Mouse (Mus musculus) hindbrain, embryonic 14.5 days (tissue): Measurements from ENCODE around the gene Pomc. TPM values are rescaled to one million over a fixed set of nuclear protein-coding genes. Genes with fewer than 3 reads are reported as not detected.
A peak's percentile ranks its signal among the peaks of the same experiment; 100 is the strongest.

Source experiments
- ATAC-seq: fragments of 200-750 bp; cut with Nextera tagmentation; 2 replicates; pipeline ENCODE4 v1.8.0; 2017; ENCODE audit warnings: moderate number of reproducible peaks, mild to moderate bottlenecking, moderate TSS enrichment, moderate library complexity; ENCODE audit not compliant: low FRiP score
- DNase-seq: peaks from one replicate; pipeline ENCODE4 v3.0.0-alpha.2; 2015; ENCODE audit warnings: low spot score
- H3K27ac ChIP-seq: fragments of 300-500 bp; sonication (generic); 2 replicates; pipeline ENCODE4 v1.5.1; 2014; ENCODE audit warnings: mild to moderate bottlenecking, moderate library complexity
- H3K27me3 ChIP-seq: fragments of 300-500 bp; sonication (generic); 2 replicates; pipeline ENCODE4 v1.6.1; 2014; ENCODE audit warnings: mild to moderate bottlenecking, low read length, mixed read lengths; ENCODE audit not compliant: control insufficient read depth, insufficient read depth
- H3K36me3 ChIP-seq: fragments of 300-500 bp; sonication (generic); replicated peaks from 2 replicates; pipeline ENCODE4 v1.6.1; 2014; ENCODE audit not compliant: control insufficient read depth, insufficient read depth
- H3K4me1 ChIP-seq: fragments of 300-500 bp; sonication (generic); replicated peaks from 2 replicates; pipeline ENCODE4 v1.6.1; 2014; ENCODE audit warnings: antibody characterized with exemption, low read length, mixed read lengths; ENCODE audit not compliant: control insufficient read depth, insufficient read depth
- H3K4me2 ChIP-seq: fragments of 300-500 bp; sonication (generic); replicated peaks from 2 replicates; pipeline ENCODE4 v1.6.1; 2014; ENCODE audit warnings: mild to moderate bottlenecking, moderate library complexity
- H3K4me3 ChIP-seq: fragments of 300-500 bp; sonication (generic); replicated peaks from 2 replicates; pipeline ENCODE4 v1.5.1; 2014; ENCODE audit warnings: mild to moderate bottlenecking, low read length
- H3K9ac ChIP-seq: fragments of 300-500 bp; sonication (generic); 2 replicates; pipeline ENCODE4 v1.6.1; 2014
- H3K9me3 ChIP-seq: fragments of 300-500 bp; sonication (generic); 2 replicates; pipeline ENCODE4 v1.6.1; 2016; ENCODE audit warnings: low read length; ENCODE audit not compliant: control insufficient read depth
- WGBS: fragments of 180-500 bp; shearing (Covaris S2); extraction: QIAGEN DNeasy Blood & Tissue Kit; methylation state at CpG from one replicate; pipeline ENCODE4 v1.1.7; 2014; 5-methylcytosine and 5-hydroxymethylcytosine counted together
- polyA plus RNA-seq: library from polyadenylated mRNA; unstranded; fragments of >200 nt; fragmentation: Nextera tagmentation; extraction: Ambion mirVana; gene quantifications from 2 replicates; pipeline ENCODE4 v1.2.1, GENCODE M21; 2014

The Pomc gene
- polyA plus RNA-seq, 1 experiment from 2014 or later = 3.9 TPM

DNA sequence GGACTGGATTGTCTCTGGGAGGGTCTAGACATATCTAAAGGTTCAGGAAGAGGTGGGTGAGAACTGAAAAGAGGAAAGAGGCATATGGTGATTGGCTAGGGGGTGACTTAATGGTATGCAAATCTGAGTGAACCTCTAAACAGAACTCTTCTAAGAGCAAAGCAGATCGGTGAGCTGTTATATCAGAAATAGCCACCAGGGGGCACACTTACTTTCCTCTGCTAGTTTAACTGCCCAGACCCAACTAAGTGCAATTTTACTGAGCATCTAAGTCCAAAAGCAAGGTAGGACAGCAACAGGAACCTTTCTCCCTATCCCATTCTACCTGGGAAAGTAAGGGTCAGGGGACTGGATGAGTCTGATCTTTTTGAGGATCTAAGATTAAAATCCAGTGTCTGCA is 29.0 kb downstream of the Pomc start:
- Histone ChIP-seq H3K27ac (no peak overlapping the region), H3K9ac (no peak overlapping the region), H3K27me3 (no peaks in the 10 kb centered on the region), H3K36me3 (peaks cover 34% of the 10 kb centered on the region), H3K4me1 (peaks cover 18% of the 10 kb centered on the region; the same call in 1 of the 2 replicates), H3K9me3 (no peaks in the 10 kb centered on the region), H3K4me3 (no peak overlapping the region), H3K4me2 (no peak overlapping the region)
- ATAC-seq (no peak), DNase-seq (peak; percentile 94)
- WGBS = 0% methylated on average over 1 of the region's 1 CpGs

GRCm38 (mm10) chr12:3984446-3984845 is 29.7 kb downstream of the Pomc start:
- peaks cover 32% of the 10 kb centered on the region for H3K36me3 ChIP-seq
- ATAC-seq = no peak
- H3K4me1 ChIP-seq = peaks cover 18% of the 10 kb centered on the region; the same call in 1 of the 2 replicates
- 90% methylated on average over 9 of the region's 9 CpGs for WGBS
- no peak overlapping the region for H3K9ac ChIP-seq
- no peak overlapping the region for H3K4me2 ChIP-seq
- H3K4me3 ChIP-seq = no peak overlapping the region
- H3K9me3 ChIP-seq = no peaks in the 10 kb centered on the region
- no peak for DNase-seq
- H3K27ac ChIP-seq = no peak overlapping the region
- no peaks in the 10 kb centered on the region for H3K27me3 ChIP-seq

GRCm38 (mm10) chr12:3989943-3990342 is 35.2 kb downstream of the Pomc start:
- H3K9me3 ChIP-seq = no peaks in the 10 kb centered on the region
- no peak overlapping the region for H3K4me2 ChIP-seq
- H3K27ac ChIP-seq = no peak overlapping the region
- H3K36me3 ChIP-seq = peaks cover 27% of the 10 kb centered on the region
- 24% methylated on average over 2 of the region's 2 CpGs for WGBS
- H3K9ac ChIP-seq = no peak overlapping the region
- ATAC-seq (no peak), DNase-seq (no peak)
- no peaks in the 10 kb centered on the region for H3K4me1 ChIP-seq
- H3K4me3 ChIP-seq = no peak overlapping the region
- no peaks in the 10 kb centered on the region for H3K27me3 ChIP-seq

DNA sequence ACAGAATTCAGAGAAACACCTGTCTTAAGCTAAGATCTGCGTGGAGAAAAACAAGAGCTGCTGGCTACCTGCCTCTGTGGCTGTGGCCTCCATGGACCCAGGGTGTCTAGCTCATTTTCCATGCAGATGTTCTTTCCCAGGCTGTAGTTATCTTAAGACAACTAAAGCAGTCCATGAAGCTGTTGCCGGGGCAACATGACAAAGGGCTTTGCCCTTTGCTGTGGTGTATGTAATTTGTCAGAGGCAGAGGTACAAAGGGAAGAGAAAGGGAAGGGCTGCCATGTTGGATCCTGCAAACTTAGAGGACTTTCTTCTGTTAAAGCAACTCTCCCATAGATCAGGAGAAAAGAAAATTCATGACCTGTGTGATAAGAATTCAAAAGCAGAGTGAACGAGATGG is 36.3 kb downstream of the Pomc start:
- no peaks in the 10 kb centered on the region for H3K4me1 ChIP-seq
- DNase-seq (no peak), ATAC-seq (no peak)
- no peaks in the 10 kb centered on the region for H3K9me3 ChIP-seq
- H3K4me2 ChIP-seq = no peak overlapping the region
- WGBS = 42% methylated on average over 3 of the region's 3 CpGs
- no peak overlapping the region for H3K4me3 ChIP-seq
- H3K27ac ChIP-seq = no peak overlapping the region
- no peaks in the 10 kb centered on the region for H3K27me3 ChIP-seq
- peaks cover 25% of the 10 kb centered on the region for H3K36me3 ChIP-seq
- H3K9ac ChIP-seq = no peak overlapping the region

DNA sequence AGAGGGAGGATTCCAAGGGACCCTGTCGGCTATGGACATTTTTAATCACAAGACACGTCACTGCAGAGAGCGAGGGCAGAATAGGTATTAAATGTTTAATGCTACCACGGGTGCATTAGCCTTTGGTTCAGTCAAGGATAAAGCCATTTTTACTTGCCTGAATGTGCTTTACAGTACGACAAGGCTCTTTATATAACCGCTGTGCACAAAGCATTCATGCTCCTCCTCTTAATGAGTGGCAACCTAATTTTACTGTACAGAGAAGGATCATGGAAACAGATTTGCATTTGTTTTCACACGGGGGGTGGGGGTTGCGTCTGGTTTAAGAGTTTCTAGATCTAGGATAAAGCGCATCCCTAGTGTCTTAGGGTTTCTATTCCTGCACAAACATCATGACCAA is 42.0 kb downstream of the Pomc start:
- DNase-seq = no peak
- Histone ChIP-seq H3K27ac (0 out of 2 replicates have a peak overlapping the region, but pooled peaks have one; percentile 21), H3K4me2 (no peak overlapping the region), H3K9ac (no peak overlapping the region), H3K4me3 (no peak overlapping the region), H3K4me1 (no peaks in the 10 kb centered on the region), H3K9me3 (no peaks in the 10 kb centered on the region), H3K27me3 (no peaks in the 10 kb centered on the region), H3K36me3 (peaks cover 31% of the 10 kb centered on the region)
- 81% methylated on average over 9 of the region's 9 CpGs for WGBS
- no peak for ATAC-seq

DNA sequence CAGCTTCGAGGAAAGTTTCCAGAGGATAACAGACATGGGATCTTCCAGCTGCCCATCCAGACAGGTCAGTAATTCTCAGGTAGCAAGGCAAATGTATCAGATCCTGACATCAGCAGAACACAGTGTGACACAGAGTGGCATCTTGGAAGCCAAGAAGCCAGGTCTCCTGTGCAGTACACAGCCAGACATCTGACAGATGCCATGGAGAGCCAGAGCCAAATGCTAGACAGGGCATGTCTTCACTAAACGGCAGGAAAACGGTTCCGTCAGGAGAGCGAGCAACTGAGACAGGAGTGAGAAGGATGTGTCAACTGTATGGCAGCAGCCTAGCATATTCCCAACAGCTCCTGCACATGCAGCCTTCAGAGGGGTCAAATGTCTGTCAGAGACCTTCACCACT is 45.7 kb downstream of the Pomc start:
- no peak overlapping the region for H3K4me3 ChIP-seq
- ATAC-seq (no peak), DNase-seq (no peak)
- WGBS = 97% methylated on average over 5 of the region's 5 CpGs
- H3K9me3 ChIP-seq = no peaks in the 10 kb centered on the region
- H3K9ac ChIP-seq = no peak overlapping the region
- H3K4me1 ChIP-seq = no peaks in the 10 kb centered on the region
- H3K4me2 ChIP-seq = no peak overlapping the region
- no peaks in the 10 kb centered on the region for H3K27me3 ChIP-seq
- peaks cover 12% of the 10 kb centered on the region for H3K36me3 ChIP-seq
- H3K27ac ChIP-seq = no peak overlapping the region

DNA sequence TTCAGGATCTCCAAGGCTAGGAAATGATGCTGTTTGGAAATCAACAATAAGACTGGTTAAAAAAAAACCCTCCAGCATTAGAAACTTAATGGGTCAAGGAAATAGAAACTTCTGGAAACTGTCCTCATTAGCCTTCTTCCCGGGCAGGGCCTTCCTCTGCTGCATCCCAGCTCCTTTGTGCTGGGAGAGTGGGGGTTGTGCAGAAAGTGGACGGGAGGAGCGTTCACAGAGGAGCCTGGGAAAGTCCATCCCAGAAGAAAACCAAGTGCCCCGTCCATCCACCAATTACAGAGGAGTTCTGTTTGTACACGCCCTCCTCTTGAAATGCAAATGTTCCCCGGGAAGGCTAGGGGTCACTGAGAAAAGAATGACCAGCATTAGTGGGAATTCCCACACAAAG is 49.9 kb downstream of the Pomc start:
- no peak for DNase-seq
- no peaks in the 10 kb centered on the region for H3K9me3 ChIP-seq
- no peaks in the 10 kb centered on the region for H3K27me3 ChIP-seq
- H3K36me3 ChIP-seq = peaks cover 4% of the 10 kb centered on the region
- no peak overlapping the region for H3K27ac ChIP-seq
- H3K9ac ChIP-seq = no peak overlapping the region
- H3K4me2 ChIP-seq = no peak overlapping the region
- H3K4me1 ChIP-seq = peaks cover 30% of the 10 kb centered on the region
- H3K4me3 ChIP-seq = no peak overlapping the region
- no peak for ATAC-seq
- WGBS = 13% methylated on average over 6 of the region's 6 CpGs

GRCm38 (mm10) chr12:4006079-4006478 is 51.3 kb downstream of the Pomc start:
- H3K4me1 ChIP-seq = peaks cover 30% of the 10 kb centered on the region
- H3K9me3 ChIP-seq = no peaks in the 10 kb centered on the region
- DNase-seq (no peak), ATAC-seq (peak; percentile 37; the same call in 1 of the 2 replicates)
- no peaks in the 10 kb centered on the region for H3K27me3 ChIP-seq
- peak overlapping the region; percentile 2; the same call in 1 of the 2 replicates for H3K27ac ChIP-seq
- no peaks in the 10 kb centered on the region for H3K36me3 ChIP-seq
- no peak overlapping the region for H3K4me2 ChIP-seq
- no peak overlapping the region for H3K9ac ChIP-seq
- 72% methylated on average over 7 of the region's 7 CpGs for WGBS
- no peak overlapping the region for H3K4me3 ChIP-seq

DNA sequence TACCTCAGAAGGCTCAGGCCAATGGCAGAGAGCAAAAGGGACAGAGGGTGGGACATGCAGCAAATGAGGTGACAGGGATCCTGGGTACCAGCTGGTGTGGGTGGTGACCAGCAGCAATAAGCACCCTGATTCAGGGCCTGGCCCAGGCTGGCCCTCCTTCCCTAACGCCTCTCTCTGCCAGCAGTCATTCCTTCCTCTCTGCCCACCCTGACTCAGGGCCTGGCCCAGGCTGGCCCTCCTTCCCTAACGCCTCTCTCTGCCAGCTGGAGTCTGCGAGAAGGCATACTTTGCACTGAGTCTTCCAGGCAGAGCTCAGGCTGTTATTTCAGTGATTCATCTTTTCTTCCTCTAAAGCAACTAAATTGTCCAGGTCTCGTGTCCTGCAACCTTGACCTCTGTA is 52.4 kb downstream of the Pomc start:
- H3K4me2 ChIP-seq = no peak overlapping the region
- no peak for DNase-seq
- WGBS = 54% methylated on average over 4 of the region's 4 CpGs
- H3K27ac ChIP-seq = peak overlapping the region; percentile 71
- H3K4me1 ChIP-seq = peaks cover 30% of the 10 kb centered on the region
- no peaks in the 10 kb centered on the region for H3K27me3 ChIP-seq
- H3K36me3 ChIP-seq = no peaks in the 10 kb centered on the region
- no peak overlapping the region for H3K9ac ChIP-seq
- H3K4me3 ChIP-seq = no peak overlapping the region
- no peak for ATAC-seq
- no peaks in the 10 kb centered on the region for H3K9me3 ChIP-seq

DNA sequence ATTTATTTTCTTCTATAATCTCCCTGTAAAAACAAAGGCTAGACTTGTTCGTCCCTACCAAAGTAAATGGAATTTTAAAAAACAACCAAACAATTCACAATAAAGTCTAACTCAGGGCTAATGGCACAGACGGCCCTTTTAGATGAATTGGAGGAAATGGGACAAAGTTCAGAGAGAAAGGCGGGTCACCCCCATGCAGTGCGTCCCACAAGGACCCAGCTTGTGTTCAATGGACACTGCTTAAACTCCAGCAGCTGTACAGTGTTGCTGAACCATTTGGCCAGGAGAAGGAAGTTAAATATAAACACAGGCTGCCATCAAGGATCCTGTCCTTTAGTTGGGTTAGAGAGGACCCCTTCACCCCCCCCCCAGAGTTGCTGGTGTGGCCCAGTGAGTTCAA is 53.0 kb downstream of the Pomc start:
- no peak overlapping the region for H3K4me2 ChIP-seq
- no peak for ATAC-seq
- no peak for DNase-seq

More for the DNA sequence above, 53.0 kb downstream of the Pomc start:
- no peaks in the 10 kb centered on the region for H3K36me3 ChIP-seq
- H3K4me3 ChIP-seq = no peak overlapping the region
- H3K9ac ChIP-seq = no peak overlapping the region
- H3K27me3 ChIP-seq = no peaks in the 10 kb centered on the region
- 64% methylated on average over 4 of the region's 4 CpGs for WGBS
- no peaks in the 10 kb centered on the region for H3K9me3 ChIP-seq
- H3K27ac ChIP-seq = no peak overlapping the region
- H3K4me1 ChIP-seq = peaks cover 30% of the 10 kb centered on the region
